Comparison of ENCODE assay signal across 9 mouse cellular contexts in genomic region chr16:20537601-20538320, GRCm38 (mm10). TPM values are rescaled to one million over a fixed set of nuclear protein-coding genes. Genes with fewer than 3 reads are reported as not detected.
DNase-seq lines count a peak whose midpoint lies in the region; ATAC-seq lines count a peak whose summit lies in the region.
"Had no signal": no experiment of that assay in that cellular context is flagged by ENCODE, and none has a peak within 500 bp of the region (broad histone marks: within the 10 kb centered on the region; RNA-seq: fewer than 3 reads in every experiment).

No protein-coding gene starts in this region.

- H3K9ac ChIP-seq in forebrain, embryonic 16.5 days (replicated peaks; ENCODE audit: low read depth, low read length), result peak overlapping the region; percentile 28
- H3K9ac ChIP-seq in liver, embryonic 15.5 days, result peak overlapping the region; percentile 88

- H3K9me3 ChIP-seq in forebrain, embryonic 16.5 days (ENCODE audit: control insufficient read depth, low read length), result no peaks in the 10 kb centered on the region
- H3K9me3 ChIP-seq in liver, embryonic 15.5 days (replicated peaks), result no peaks in the 10 kb centered on the region

- H3K4me2 ChIP-seq in forebrain, embryonic 16.5 days (ENCODE audit: low read length), result peak overlapping the region; percentile 94
- H3K4me2 ChIP-seq in liver, embryonic 15.5 days, result peak overlapping the region; percentile 79

- peaks cover 27% of the 10 kb centered on the region for H3K36me3 ChIP-seq in forebrain, embryonic 16.5 days (ENCODE audit: control insufficient read depth, insufficient read depth)
- H3K36me3 ChIP-seq in liver, embryonic 15.5 days (replicated peaks), result peaks cover 57% of the 10 kb centered on the region

- H3K27ac ChIP-seq in forebrain, embryonic 16.5 days (ENCODE audit: low read length), result no peak overlapping the region
- H3K27ac ChIP-seq in liver, embryonic 15.5 days (replicated peaks), result peak overlapping the region; percentile 96

- ATAC-seq in forebrain, embryonic 16.5 days, result no peak
- no peak for ATAC-seq in liver, embryonic 15.5 days (ENCODE audit: insufficient read depth)

- 19% methylated on average over 6 of the region's 6 CpGs for WGBS in forebrain, embryonic 16.5 days
- WGBS in liver, embryonic 15.5 days (ENCODE audit: insufficient replicate concordance), result 29% methylated on average over 6 of the region's 6 CpGs

- H3K4me1 ChIP-seq in forebrain, embryonic 16.5 days (replicated peaks; ENCODE audit: control insufficient read depth, insufficient read depth, low read length), result peaks cover 26% of the 10 kb centered on the region
- peaks cover 38% of the 10 kb centered on the region for H3K4me1 ChIP-seq in liver, embryonic 15.5 days (replicated peaks)

- DNase-seq in retina, adult 2 months (ENCODE audit: low read depth, low spot score), result peak; percentile 47
- no peak for DNase-seq in retina, embryonic 14.5 days (ENCODE audit: low spot score)
- DNase-seq in thymus, postnatal 0 days (ENCODE audit: low spot score), result no peak
- no peak for DNase-seq in urinary bladder, postnatal 4 days (ENCODE audit: low spot score in 2 of 2)
- no peak for DNase-seq in layer of hippocampus, adult 8-10 months (ENCODE audit: low spot score in 2 of 2)
- DNase-seq in right cerebral cortex, postnatal 36 days (ENCODE audit: low spot score in 2 of 2), result no peak

- peak overlapping the region; percentile 19 for H3K4me3 ChIP-seq in forebrain, embryonic 16.5 days (replicated peaks; ENCODE audit: low read length)
- peak overlapping the region; percentile 80 for H3K4me3 ChIP-seq in liver, embryonic 15.5 days (replicated peaks)

- H3K27me3 ChIP-seq in forebrain, embryonic 16.5 days (replicated peaks; ENCODE audit: control insufficient read depth, insufficient read depth, low read length), result no peaks in the 10 kb centered on the region
- no peaks in the 10 kb centered on the region for H3K27me3 ChIP-seq in liver, embryonic 15.5 days

RNA-seq across cellular contexts. Expression of gene Ap2m1, which starts 2.5 kb away (rescaled TPM):
- polyA plus RNA-seq in forebrain, embryonic 16.5 days (2015; fragmentation: Nextera tagmentation; extraction: Ambion mirVana), result 1,152 and 1,198 TPM in 2 replicates
- 386 and 395 TPM in 2 replicates for polyA plus RNA-seq in liver, embryonic 15.5 days (2015; fragmentation: Nextera tagmentation; extraction: Ambion mirVana)
- 397 and 421 TPM in 2 replicates for polyA plus RNA-seq in thymus, postnatal 0 days (2015; fragmentation: Nextera tagmentation; extraction: Ambion mirVana)
- 100 to 1,000 TPM; 669 to 728 (median 710) TPM for total RNA-seq in layer of hippocampus, adult 8-10 months (2022)

RNA-seq across cellular contexts. Expression of gene Abcf3, which starts 10.6 kb away (rescaled TPM):
- 77.8 and 84.6 TPM in 2 replicates for polyA plus RNA-seq in forebrain, embryonic 16.5 days (2015; fragmentation: Nextera tagmentation; extraction: Ambion mirVana)
- 24.6 and 28.4 TPM in 2 replicates for polyA plus RNA-seq in liver, embryonic 15.5 days (2015; fragmentation: Nextera tagmentation; extraction: Ambion mirVana)
- polyA plus RNA-seq in thymus, postnatal 0 days (2015; fragmentation: Nextera tagmentation; extraction: Ambion mirVana), result 50.8 and 63.7 TPM in 2 replicates
- total RNA-seq in layer of hippocampus, adult 8-10 months (2022), result 100 to 1,000 TPM in 2 of 4 experiments, 10 to 100 TPM in 2; 90.6 to 109 (median 98.4) TPM

RNA-seq across cellular contexts. Expression of gene Dvl3, which starts 21.0 kb away (rescaled TPM):
- polyA plus RNA-seq in forebrain, embryonic 16.5 days (2015; fragmentation: Nextera tagmentation; extraction: Ambion mirVana), result 30.6 and 37.0 TPM in 2 replicates
- 3.8 and 4.8 TPM in 2 replicates for polyA plus RNA-seq in liver, embryonic 15.5 days (2015; fragmentation: Nextera tagmentation; extraction: Ambion mirVana)
- 4.7 and 5.3 TPM in 2 replicates for polyA plus RNA-seq in thymus, postnatal 0 days (2015; fragmentation: Nextera tagmentation; extraction: Ambion mirVana)
- 10 to 100 TPM; 50.2 to 61.7 (median 53.6) TPM for total RNA-seq in layer of hippocampus, adult 8-10 months (2022)

RNA-seq across cellular contexts. Expression of gene Eif2b5, which starts 39.1 kb away (rescaled TPM):
- polyA plus RNA-seq in forebrain, embryonic 16.5 days (2015; fragmentation: Nextera tagmentation; extraction: Ambion mirVana), result 104 and 107 TPM in 2 replicates
- 44.1 and 48.7 TPM in 2 replicates for polyA plus RNA-seq in liver, embryonic 15.5 days (2015; fragmentation: Nextera tagmentation; extraction: Ambion mirVana)
- polyA plus RNA-seq in thymus, postnatal 0 days (2015; fragmentation: Nextera tagmentation; extraction: Ambion mirVana), result 91.5 and 92.0 TPM in 2 replicates
- total RNA-seq in layer of hippocampus, adult 8-10 months (2022), result 10 to 100 TPM; 48.2 to 57.6 (median 55.7) TPM

RNA-seq across cellular contexts. Expression of gene Vwa5b2, which starts 51.5 kb away (rescaled TPM):
- 5.4 and 7.3 TPM in 2 replicates for polyA plus RNA-seq in forebrain, embryonic 16.5 days (2015; fragmentation: Nextera tagmentation; extraction: Ambion mirVana)
- 0.21 and 0.33 TPM in 2 replicates for polyA plus RNA-seq in liver, embryonic 15.5 days (2015; fragmentation: Nextera tagmentation; extraction: Ambion mirVana)
- not detected in 2 replicates for polyA plus RNA-seq in thymus, postnatal 0 days (2015; fragmentation: Nextera tagmentation; extraction: Ambion mirVana)
- 10 to 100 TPM; 35.1 to 40.2 (median 37.2) TPM for total RNA-seq in layer of hippocampus, adult 8-10 months (2022)
- total RNA-seq: neutrophil, adult 5-6 weeks had no signal
